Mouse (Mus musculus) A20 (cell line): ENCODE measurements around the gene Nnmt.

Experiments
- DNase-seq: peaks from one replicate; pipeline ENCODE4 v3.0.0-alpha.2; 2011; ENCODE audit warnings: low read depth, low spot score

The Nnmt gene

DNA sequence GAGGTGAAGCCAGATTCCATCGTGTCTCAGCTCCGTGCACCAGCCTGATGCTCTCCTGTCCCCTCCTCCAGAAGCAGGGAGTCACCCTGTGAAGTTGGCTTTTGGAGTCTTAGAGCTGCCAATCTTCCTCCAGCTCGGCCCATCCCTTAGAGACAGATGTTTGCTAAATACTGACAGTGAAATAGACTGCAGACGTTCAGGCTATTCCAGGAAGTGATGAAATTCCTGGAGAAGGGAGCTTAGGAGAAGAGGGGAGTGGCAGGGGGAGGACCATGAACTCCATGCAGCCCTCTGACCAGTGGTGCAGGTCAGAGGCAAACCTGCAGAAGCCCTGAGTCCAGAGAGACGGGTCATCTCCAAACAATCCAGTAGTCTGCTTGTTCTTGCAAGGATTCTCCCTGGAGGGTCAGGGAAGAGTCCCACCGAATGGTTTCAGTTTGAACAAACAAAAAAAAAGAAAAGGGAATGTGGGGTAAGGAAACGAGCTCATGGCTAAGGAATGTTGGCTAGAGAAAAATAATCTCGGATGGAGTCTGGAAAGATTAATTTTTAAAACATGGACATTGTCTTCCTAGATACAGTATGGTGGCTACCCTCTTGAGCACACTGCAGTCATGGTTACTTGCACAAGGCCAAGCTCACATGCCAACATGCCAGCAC, at the start of gene Nnmt:
Gene Nnmt, minus strand, starts transcription at position 215 of the 660 bp plus-strand sequence.
- DNase-seq, result no peak

DNA sequence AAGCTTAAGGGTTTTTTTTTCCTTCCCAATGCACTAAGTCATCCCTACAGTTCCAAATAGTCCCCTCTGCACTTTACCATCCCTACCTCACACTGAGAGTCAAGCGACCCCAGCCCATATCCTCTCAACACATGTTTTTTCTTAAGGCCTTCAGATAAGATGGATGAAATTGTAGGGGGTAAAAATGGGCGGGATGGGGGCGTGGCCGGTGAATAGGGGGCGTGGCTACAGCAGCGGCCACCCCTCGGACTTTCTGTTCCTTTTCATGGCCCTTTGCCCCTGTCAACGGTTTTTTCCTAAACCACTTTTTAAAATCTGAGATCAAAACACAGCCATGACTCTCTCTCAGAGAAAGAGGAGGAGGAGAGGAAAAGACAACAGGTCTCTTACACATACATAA, 49.8 kb upstream of the Nnmt start:
- peak; percentile 40 for DNase-seq

DNA sequence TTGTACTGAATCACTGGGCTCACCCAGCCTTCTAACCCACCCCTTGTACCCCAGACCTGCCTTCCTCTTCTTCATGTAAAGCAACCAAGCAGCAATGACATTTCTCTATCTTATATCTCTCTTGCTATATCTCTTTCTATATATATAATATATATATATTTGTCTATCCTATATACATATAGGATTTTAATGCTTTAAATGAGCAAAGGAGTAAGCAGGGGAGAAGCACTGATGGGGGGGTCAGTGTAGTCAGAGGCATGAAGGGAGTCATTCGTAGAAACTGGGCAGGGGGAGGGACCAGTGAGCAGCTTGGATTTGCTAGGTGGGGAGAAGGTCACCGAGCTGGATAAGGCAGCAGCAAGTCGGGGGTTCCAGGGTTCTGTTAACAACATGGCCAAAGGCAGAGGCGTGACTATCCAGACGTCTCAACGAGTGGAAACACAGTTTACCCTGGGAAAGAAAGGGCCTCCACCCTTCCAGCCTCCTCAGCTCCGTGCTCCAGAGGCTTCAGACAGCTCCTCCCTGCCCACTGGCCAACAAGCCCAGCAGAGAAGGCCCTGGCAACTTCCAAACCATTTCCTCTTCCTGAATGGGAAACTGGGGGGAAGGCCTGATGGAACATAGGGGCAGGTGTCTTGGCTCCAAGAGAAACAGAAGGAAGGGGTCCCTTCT, 48.6 kb upstream of the Nnmt start:
- no peak for DNase-seq

DNA sequence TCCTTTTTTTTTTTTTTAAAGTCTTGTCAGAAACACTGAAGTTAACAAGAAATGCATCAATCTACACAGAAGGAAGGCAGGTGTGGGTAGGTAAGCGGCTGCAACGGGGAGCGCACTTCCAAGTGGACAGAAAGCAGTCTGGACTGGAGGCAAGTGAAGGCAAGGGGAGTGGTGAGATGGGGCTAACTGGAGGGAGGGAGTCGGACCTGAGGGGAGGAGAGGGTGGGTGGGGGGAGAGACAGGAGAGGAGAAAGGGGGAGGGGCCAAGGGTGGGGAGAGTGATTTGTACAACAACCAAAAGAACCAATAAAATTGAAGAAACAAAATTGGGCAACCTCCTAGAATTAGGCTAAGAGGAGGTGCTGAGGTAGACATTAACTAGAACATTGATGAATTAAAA, 47.1 kb upstream of the Nnmt start:
- no peak for DNase-seq

DNA sequence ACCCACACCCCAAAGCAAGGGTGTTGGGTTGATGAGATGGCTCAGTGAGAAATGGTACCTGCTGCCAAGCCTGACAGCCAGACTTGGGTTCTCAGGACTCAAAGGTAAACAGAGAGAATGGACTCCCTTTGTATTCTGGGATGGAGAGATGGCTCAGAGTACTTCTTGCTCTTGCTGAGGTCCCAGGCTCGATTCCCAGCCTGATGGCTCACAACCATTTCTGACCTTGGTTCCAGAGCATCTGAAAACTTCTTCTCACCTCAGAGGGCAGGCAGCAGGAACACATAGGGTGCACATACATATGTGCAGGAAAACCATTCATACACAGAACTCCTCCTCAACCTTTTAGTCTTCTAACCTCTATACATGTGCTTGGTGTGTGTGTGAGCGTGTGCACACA, 45.9 kb upstream of the Nnmt start:
- DNase-seq, result no peak

DNA sequence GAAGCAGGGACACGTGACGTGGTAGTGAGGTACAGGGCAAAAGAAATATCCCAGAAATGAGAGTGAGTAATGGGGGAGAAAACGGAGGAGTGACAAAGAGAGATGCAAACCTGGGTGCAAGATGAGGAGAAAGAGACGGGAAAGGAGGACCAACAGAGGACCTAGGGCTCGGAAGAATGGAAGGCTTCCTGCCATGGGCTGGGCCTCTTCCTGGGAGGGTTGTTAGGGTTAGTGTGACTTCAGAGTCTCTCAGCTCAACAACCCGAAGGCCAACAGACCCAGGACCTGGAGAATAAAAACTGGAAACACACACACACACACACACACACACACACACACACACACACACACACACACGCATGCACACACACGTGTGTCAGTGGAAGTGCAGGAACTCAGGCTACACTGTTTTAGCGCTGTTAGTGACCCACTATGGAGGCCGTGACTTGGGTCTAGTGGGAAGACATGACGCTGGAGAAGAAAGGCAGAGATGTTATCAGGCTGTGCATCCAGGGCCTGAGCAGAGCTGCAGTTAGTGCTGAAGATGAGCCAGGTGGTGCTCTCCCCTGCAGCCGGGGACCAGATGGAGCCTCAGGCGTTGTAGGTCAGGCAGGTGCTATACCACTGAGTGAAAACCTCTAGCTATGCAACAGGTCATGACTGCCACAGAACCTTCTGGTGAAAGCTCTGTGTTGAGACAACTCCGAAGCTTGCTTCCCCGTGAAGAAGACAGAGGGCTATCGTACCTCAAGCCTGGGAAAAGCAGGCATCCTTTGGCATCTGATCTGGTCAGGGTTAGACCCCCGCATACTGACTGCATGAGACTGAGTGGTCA, 45.1 kb upstream of the Nnmt start:
- no peak for DNase-seq

DNA sequence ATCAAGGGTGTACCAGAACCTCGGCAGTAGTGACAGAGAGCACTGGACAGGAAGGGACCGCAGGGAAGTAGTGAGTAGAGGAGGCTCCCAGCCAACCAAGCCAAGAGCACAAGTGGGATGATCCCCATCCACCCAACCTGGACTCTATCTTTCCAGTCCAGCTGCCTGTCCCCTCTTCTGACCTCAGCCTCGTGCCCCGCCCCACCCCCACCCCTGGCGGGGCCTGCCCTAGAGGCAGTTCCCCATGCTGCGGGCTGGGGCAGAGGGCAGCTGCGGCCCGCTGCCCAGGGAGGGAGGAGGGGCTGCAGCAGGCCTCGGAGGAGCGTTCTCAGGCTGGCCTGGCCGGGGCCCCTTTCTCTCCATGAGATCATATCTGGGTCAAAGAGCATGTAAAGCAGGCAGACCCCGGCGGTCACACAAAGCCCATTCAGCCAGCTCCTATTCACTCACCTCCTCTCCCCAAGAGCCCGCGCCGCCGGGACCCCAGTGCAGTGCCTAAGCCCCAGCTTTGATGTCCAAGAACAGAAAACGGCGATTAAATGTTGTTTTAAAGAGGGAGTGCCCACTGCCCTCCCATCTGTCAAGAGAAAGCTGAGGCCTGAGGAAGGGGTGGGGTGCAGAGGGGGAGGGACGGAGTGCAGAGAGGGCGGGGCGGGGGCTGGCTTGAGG, 44.3 kb upstream of the Nnmt start:
- DNase-seq, result no peak

DNA sequence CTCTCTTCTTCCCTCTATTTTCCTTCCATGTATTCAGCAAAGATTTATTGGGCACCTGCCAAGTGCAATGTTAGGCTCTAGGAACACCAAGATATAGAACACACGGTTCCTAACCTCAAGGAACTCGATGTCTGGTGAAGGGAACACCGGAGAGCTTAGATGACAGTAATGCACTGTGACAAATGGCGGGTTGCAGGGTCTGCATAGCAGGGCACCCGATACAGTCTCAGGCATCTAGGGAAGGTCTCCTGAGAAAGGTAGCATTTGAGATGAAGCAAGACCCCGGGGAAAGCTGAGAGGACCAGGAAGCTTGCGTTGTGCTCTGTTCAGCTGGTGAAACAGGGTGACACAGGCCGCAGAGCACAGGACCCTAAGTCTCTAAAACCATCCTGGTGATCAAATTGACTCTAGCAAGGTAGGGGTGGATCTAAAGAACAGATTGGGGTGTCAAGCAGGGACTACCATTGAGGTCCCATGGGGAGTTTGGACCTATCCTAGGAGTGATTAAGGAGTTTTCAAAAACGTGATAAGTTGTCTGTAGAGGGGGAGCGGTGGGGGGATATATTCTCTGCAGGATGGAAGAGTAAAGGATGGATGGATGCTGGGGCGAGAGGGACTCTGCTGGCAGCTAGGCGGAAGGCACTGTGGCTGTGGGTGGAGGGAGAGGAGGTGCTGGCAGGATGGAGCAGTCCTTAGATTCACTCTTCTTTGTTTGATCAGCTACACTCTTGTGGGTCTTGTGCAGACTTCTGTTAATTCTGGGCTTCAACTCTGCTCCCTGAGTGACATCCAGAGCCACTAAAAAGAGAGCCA, 43.5 kb upstream of the Nnmt start:
- no peak for DNase-seq

DNA sequence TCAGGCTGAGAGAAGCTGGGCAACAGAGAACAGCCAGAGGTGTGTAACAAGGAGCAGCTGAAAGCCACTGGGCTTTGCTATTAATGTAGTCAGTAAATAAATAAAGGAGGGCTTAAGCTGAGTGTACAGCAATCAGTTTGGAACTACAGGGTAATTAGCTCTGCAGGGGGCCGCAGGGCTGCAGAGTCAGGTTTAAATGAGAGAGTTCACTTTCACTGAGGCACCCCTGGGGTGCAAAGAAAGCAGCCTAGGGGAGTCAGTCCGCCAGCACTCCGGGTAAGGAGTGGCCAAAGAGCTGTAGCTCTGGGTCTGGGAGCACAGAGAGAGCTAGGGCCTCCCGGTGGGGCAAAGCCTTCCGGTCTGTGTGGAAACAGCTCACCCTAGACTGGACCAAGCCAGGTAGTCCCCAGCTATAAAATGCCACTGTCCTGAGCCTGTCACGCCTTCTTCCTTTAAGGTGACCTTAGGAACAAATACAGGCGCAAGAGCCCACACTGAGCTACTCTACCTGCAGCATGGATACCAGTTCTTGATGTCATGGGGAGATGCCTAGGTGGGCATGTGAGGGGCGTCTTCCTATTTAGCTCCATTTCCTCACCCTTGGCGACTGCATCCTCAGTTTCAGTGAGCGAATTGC, 42.8 kb upstream of the Nnmt start:
- DNase-seq, result no peak

DNA sequence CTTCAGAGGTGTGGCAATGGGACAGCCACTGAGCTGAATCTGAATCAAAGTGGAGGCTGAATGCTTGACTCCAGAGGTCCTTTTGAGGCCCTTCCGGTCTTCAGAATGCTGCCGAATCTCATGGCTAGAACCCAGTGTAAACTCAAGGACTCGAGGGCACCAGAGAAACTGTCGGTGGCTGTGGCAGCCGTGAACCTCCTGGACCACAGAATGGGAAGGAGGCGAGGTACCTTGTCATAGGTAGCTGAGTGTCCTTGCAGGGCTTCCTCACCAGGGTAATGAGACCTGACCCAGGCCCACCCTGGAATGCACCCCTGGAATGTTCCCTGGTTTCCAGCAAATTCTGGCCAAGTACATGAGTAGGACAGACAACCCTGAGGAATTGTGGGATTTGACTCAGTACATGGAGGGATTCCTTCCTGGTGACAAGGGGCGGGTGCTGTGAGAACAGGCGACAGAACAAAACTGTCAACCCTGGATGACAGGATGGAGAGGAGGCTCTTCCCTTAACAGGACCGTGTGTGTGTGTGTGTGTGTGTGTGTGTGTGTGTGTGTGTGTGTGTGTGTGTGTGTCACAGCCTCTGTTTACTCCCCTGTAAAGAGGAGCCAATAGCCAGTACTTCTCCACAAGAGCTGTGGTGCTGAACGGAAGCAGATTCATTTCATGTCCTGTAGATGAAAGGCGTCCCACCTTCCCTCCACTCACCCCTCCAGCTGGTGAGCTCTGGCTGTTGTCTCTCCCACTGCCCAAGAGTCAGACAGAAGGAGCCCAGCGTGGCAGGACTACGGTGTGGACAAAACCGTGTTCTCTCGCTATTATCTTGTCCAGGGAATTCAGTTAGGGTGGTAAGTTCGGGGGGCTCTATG, 42.1 kb upstream of the Nnmt start:
- no peak for DNase-seq

DNA sequence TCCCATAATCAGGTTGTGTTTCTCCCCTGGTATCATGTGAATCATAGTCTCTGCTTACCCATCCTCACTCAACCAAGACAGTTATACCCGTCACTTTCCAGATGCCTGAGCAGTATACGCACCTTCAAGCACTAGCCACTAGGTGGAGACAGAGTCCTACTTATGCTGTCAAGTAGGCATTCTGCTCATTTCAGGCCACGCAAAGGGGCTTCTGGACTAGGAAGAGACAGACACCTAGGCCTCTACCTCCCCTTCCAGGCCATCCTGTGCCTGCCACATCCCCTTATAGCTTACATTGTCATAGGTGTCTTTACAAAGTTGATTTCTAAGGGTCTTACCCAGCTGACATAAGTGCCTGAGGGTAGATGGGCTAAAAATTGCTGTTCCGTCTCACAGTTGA, 41.3 kb upstream of the Nnmt start:
- DNase-seq, result peak; percentile 74

DNA sequence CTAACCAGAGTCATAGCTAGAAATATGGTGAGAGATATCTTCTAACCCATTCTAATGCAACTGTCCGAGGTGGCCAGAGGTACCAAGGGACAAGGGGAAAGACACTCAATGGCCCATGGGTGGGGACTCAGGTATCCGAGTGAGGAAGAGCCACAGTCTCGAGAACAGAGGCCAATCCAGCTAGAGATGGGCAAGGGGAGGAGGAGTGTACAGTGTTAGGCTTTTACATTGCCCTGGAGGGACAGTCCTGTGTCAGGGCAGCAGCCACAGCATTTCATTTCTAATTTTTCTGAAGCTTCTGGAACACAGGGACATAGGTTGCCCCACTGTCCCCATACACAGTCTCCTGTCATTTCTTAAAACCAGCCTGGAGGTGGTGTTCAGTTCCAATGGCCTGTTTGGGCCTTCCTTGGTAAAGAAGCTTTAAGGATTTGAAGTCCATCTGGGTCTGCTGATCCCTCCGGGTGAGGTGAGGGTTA, 40.7 kb upstream of the Nnmt start:
- DNase-seq, result no peak

DNA sequence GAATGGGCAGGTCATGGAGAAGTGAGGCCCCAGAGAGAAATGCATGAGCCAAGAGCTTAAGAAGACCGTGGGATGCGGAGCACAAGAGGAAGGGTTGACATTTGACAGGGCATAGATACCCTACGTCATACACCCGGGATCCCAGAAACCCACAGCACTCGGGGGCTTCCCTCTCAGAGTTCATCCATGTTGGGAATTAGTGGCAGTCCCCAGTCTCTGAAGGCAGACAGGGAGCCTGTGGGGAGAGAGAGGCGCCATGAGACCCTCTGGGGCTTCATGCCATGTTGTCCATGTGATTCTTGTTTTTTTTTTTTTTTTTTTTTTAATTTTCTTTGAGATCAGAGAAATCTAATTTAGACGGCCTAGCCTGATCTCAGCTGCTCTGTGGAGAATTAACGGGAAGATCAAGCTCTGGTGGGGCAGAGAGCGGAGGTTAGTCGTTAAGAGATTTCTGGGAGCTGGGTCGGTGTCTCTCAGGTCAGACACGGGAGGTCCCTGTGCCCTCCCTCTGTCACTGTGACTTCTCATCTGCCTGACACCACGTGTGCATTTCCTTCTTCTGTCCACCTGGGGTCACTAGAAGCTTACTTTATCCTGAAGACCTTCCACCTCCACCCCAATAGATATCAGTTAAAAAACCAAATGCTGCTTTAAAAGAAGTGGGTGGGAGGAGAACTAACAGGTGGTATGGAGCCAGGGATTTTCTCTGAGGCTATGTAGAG, 40.1 kb upstream of the Nnmt start:
- DNase-seq, result peak; percentile 49

DNA sequence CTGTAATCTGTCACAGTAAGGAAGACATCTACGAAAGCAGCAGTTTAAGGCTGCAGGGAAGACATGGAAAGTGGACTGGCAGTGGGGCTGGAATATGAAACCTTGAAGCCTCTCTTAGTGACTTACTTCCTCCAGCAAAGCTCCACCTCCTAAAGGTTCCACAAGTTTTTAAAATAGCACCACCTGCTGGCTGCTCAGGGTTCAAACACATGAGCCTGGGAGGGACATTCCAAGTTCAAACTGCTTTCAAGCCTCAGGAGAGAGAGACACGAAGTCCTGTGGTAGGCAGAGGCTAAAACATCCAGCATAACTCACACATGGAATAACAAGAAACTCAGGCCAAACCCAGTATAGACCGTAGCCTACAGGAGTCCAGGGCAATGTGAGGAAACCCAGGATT, 39.4 kb upstream of the Nnmt start:
- DNase-seq, result no peak

DNA sequence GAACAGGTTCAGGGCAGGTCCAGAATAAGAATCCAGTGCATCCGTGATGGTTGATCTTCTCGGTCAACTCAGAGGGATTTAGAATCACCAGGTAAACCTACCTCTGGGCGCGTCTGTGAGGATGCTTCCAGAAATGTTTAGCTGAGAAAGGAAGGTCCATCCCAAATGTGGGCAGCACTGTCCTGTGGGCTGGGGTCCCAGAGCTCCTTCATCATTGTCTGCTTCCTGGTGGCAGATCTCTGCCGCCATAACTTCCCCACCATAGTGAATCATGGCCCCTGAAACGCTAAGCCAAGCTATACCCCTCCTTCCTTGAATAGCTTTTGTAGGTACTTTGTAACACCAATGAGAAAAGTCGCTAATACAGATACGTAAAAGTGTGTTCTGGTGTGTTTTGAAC, 36.7 kb upstream of the Nnmt start:
- no peak for DNase-seq

DNA sequence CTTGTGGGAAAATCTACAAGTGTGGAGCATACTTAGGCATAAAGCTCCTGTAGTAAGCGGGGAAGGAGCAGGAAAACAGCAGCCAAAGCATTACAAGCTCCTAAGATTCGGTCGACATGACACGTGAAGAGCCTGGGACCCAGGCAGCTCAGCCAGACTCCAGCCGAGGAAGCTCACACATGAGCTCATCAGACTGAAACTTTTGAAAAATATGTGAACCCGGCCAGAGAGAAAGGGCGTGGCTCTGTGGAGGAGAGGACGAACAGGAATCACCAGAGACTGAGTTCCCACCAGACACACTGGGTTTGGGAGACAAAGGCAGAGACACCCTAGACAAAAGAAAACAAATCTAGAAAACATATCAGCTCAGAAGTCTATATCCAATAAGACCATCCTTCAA, 35.9 kb upstream of the Nnmt start:
- no peak for DNase-seq

DNA sequence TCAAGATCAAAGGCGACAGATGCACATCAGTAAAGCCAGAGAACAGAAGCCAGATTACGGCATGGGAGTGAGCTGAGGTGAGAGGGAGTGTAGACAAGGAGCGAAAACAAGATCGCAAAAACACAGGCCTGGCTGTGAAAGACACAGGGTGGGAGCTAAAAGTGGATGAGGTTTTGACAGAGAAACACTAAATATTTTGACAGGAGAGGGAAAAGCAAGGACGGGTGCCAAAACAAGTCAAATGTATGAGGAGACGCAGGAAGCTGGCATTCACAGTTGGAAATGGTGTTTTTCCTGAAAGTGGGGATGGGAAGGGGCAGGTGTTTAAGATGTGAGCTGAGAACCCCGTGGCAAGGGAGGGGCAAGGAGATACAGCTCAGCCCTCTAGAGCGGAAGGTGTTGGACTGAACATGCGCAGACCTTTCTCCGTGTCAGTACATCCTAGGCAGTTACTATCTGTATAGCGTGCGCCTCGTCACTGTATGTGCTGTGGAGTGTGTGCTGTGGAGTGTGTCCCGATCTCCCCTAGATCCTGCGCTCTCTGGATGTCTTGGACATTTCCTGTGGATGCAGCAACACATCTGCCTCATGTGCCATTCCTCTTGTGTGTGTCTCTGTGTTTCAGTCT, 33.3 kb upstream of the Nnmt start:
- no peak for DNase-seq

DNA sequence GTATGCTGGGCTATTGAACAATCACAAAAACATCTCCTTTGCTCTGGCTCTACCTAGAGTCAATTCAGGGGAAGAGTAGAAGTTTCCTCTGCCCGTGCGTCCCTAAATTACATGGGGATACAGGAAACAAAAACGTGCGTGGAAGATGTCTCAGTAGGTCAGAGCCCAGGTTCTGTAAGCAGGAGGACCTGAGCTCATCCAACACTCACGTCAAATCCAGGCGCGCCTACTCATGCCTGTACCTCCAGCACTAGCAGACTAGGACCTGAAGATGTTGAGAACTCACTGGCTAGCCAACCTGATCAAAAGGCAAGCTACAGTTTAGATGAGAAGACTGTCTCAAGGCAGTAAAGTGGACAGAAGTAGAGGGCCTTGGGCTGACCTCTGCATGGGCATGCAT, 32.2 kb upstream of the Nnmt start:
- no peak for DNase-seq
